9 mouse cellular contexts compared by ENCODE assay signal in the genomic region with DNA sequence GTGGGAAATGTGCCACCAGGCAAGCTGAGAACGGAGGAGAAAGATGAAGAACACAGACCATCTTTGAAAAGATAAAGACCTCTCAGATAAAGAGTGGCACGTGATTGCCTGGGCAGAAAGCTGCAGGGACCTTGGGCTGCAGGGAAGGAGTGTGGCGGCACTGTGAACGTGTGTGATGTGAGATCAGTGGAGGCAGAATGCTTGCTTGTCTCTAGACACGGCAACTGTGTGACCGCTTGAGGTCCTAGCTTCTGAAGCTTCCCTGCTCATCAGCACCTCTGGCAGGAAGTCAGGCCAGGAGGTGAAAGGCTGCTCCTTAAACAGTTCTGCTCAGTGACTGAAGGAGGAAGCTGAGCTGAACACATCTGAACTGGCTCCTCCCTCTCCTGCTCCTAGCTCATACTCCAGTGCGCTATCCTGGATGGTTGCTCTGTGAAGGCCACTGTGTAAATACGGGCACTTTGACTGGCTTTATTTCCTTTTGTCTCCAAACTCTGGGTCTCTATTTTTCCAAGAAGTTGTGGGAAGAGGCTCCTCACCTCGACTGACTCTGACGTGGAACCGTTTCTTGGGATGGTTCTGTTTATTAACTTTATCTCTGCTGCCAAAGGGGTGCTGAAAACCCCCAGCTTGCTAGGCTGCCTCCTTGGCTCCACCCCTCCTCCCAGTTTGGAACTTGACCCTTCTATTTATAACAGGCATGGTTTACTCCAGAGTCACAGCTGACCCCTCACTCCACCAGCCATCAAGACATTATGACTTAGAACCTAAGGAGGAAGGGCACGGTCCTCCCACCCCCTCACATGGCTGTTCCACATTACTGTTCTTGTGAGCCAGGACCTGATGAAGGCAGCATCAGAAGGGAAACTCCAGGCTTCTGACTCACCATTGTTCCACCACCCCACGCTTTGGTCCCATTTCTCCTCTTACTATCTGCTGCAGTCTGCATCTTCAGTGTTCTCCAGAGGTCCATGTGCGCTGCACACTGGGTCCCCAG.
A peak's percentile ranks its signal among the peaks of the same experiment; 100 is the strongest.
DNase-seq lines count a peak whose midpoint lies in the region; ATAC-seq and TF ChIP-seq lines count a peak whose summit lies in the region.
"Had no signal": no experiment of that assay in that cellular context is flagged by ENCODE, and none has a peak within 500 bp of the region (broad histone marks: within the 10 kb centered on the region; RNA-seq: fewer than 3 reads in every experiment).

No protein-coding gene starts in this region.

- TF ChIP-seq POLR2A in heart, adult 2 months (IDR thresholded peaks at IDR 0.05; ENCODE audit: insufficient read depth, low read depth, low read length), result no peak
- TF ChIP-seq POLR2A in kidney, adult 2 months (IDR thresholded peaks at IDR 0.05; ENCODE audit: low read depth, low read length), result no peak

- no peaks in the 10 kb centered on the region for H3K9me3 ChIP-seq in liver, postnatal 0 days (ENCODE audit: low read length)
- H3K9me3 ChIP-seq: limb, embryonic 15.5 days had no signal

- no peak for DNase-seq in heart, adult 2 months
- DNase-seq in heart, postnatal 36 days, result no peak
- DNase-seq in NIH3T3 (ENCODE audit: low read depth), result peak; percentile 89
- DNase-seq in kidney, adult 2 months, result peak; percentile 58
- DNase-seq in liver, postnatal 0 days, result no peak
- DNase-seq in urinary bladder, postnatal 4 days (ENCODE audit: low spot score in 2 of 2), result no peak
- DNase-seq in gastrocnemius, postnatal 14 days, result no peak
- DNase-seq in cerebellum, adult 9-10 months, result no peak

- no peaks in the 10 kb centered on the region for H3K27me3 ChIP-seq in heart, adult 2 months (ENCODE audit: control insufficient read depth, insufficient read depth, low read length)
- no peaks in the 10 kb centered on the region for H3K27me3 ChIP-seq in kidney, adult 2 months (replicated peaks; ENCODE audit: control insufficient read depth, insufficient read depth, low read length)
- no peaks in the 10 kb centered on the region for H3K27me3 ChIP-seq in liver, postnatal 0 days (ENCODE audit: insufficient read depth, low read length)

- H3K4me1 ChIP-seq in heart, adult 2 months (ENCODE audit: control insufficient read depth, insufficient read depth, low read length), result peaks cover 12% of the 10 kb centered on the region
- H3K4me1 ChIP-seq in kidney, adult 2 months (ENCODE audit: control insufficient read depth, insufficient read depth, low read length), result 0 out of 2 replicates have a peak, but pooled peaks cover 4% of the 10 kb centered on the region
- peaks cover 19% of the 10 kb centered on the region for H3K4me1 ChIP-seq in liver, postnatal 0 days (ENCODE audit: insufficient read depth)

- peak overlapping the region; percentile 38 for H3K4me2 ChIP-seq in liver, postnatal 0 days (ENCODE audit: low read depth, low read length)
- H3K4me2 ChIP-seq: limb, embryonic 15.5 days had no signal

- no peak for TF ChIP-seq EP300 in heart, adult 2 months (IDR thresholded peaks at IDR 0.05; ENCODE audit: insufficient read depth, low read depth, low read length)
- no peak for TF ChIP-seq EP300 in liver, postnatal 0 days (IDR thresholded peaks at IDR 0.05; ENCODE audit: low read depth)

- H3K27ac ChIP-seq in heart, adult 2 months, result peak overlapping the region; percentile 26
- no peak overlapping the region for H3K27ac ChIP-seq in kidney, adult 2 months (ENCODE audit: insufficient read depth, low read depth, low read length)
- H3K27ac ChIP-seq in liver, postnatal 0 days (ENCODE audit: low read depth), result no peak overlapping the region
- H3K27ac ChIP-seq: limb, embryonic 15.5 days had no signal

- peak; percentile 54; the same call in 1 of the 2 replicates for ATAC-seq in liver, postnatal 0 days

- intact Hi-C loops in heart, adult 2 months (cut with DNase I), result no loop called here
- intact Hi-C loops in heart, postnatal 36 days (cut with DNase I), result no loop called here
- intact Hi-C loops in gastrocnemius, postnatal 14 days (cut with DNase I; ENCODE audit: low total_unique reads), result no loop called here

- no peak overlapping the region for H3K9ac ChIP-seq in heart, adult 2 months (ENCODE audit: low read depth, low read length)
- H3K9ac ChIP-seq in liver, postnatal 0 days (replicated peaks), result 0 out of 2 replicates have a peak overlapping the region, but pooled peaks have one; percentile 5
- H3K9ac ChIP-seq: limb, embryonic 15.5 days had no signal

- H3K79me2 ChIP-seq in heart, adult 2 months (replicated peaks; ENCODE audit: control insufficient read depth, insufficient read depth, low read length), result no peaks in the 10 kb centered on the region

- WGBS in heart, adult 2 months, result 27% methylated on average over 14 of the region's 14 CpGs
- 34% methylated on average over 14 of the region's 14 CpGs for WGBS in kidney, adult 2 months
- WGBS in liver, postnatal 0 days (ENCODE audit: insufficient replicate concordance), result 30% methylated on average over 14 of the region's 14 CpGs

- no peak for TF ChIP-seq CTCF in heart, adult 2 months (IDR thresholded peaks at IDR 0.05)
- TF ChIP-seq CTCF in kidney, adult 2 months (conservative IDR thresholded peaks at IDR 0.05; ENCODE audit: insufficient read depth, insufficient read length, low read depth, low read length), result no peak
- TF ChIP-seq CTCF in liver, postnatal 0 days (IDR thresholded peaks at IDR 0.05; ENCODE audit: low read depth), result no peak

- H3K4me3 ChIP-seq in heart, adult 2 months, result no peak overlapping the region
- H3K4me3 ChIP-seq in kidney, adult 2 months (ENCODE audit: insufficient read depth, low read depth, low read length), result no peak overlapping the region
- no peak overlapping the region for H3K4me3 ChIP-seq in liver, postnatal 0 days (ENCODE audit: low read depth, low read length)
- H3K4me3 ChIP-seq: limb, embryonic 15.5 days had no signal

- no peaks in the 10 kb centered on the region; the same call in 1 of the 2 replicates for H3K36me3 ChIP-seq in heart, adult 2 months (ENCODE audit: control insufficient read depth, insufficient read depth, low read length)
- no peaks in the 10 kb centered on the region for H3K36me3 ChIP-seq in kidney, adult 2 months (ENCODE audit: control insufficient read depth, insufficient read depth, low read length)
- H3K36me3 ChIP-seq in liver, postnatal 0 days (replicated peaks; ENCODE audit: insufficient read depth, low read length), result no peaks in the 10 kb centered on the region
- H3K36me3 ChIP-seq: limb, embryonic 15.5 days had no signal

Comparison
In these comparisons a context has a peak if more than half of its experiments do, and no peak if none do; other contexts are left out.
1. DNase-seq: peak in NIH3T3 (single experiment) and kidney, adult 2 months (single experiment); none in heart, adult 2 months (0 of 2), heart, postnatal 36 days (0 of 2), liver, postnatal 0 days (single experiment), urinary bladder, postnatal 4 days (0 of 2), gastrocnemius, postnatal 14 days (single experiment) and cerebellum, adult 9-10 months (single experiment).